In genomic region chr8:11262031-11262735, GRCm38 (mm10) we compare ENCODE assay signal across 13 mouse cellular contexts. TPM values are rescaled to one million over a fixed set of nuclear protein-coding genes. Genes with fewer than 3 reads are reported as not detected.
DNase-seq lines count a peak whose midpoint lies in the region; ATAC-seq and TF ChIP-seq lines count a peak whose summit lies in the region.
"Had no signal": no experiment of that assay in that cellular context is flagged by ENCODE, and none has a peak within 500 bp of the region (broad histone marks: within the 10 kb centered on the region; RNA-seq: fewer than 3 reads in every experiment).

No protein-coding gene starts in this region.

- H3K9ac ChIP-seq in embryonic facial prominence, embryonic 15.5 days: no peak overlapping the region
- H3K9ac ChIP-seq in heart, embryonic 16.5 days (ENCODE audit: low read length): no peak overlapping the region
- no peak overlapping the region for H3K9ac ChIP-seq in lung, postnatal 0 days (replicated peaks; ENCODE audit: low read depth)
- H3K9ac ChIP-seq: hindbrain, embryonic 13.5 days; liver, embryonic 13.5 days had no signal

- no peaks in the 10 kb centered on the region for H3K9me3 ChIP-seq in embryonic facial prominence, embryonic 15.5 days (replicated peaks)
- no peaks in the 10 kb centered on the region for H3K9me3 ChIP-seq in heart, embryonic 16.5 days (replicated peaks; ENCODE audit: control insufficient read depth, low read length)
- H3K9me3 ChIP-seq in lung, postnatal 0 days (ENCODE audit: low read length): no peaks in the 10 kb centered on the region
- H3K9me3 ChIP-seq: hindbrain, embryonic 13.5 days; liver, embryonic 13.5 days had no signal

- WGBS in embryonic facial prominence, embryonic 15.5 days: 50% methylated on average over 15 of the region's 15 CpGs
- WGBS in heart, embryonic 16.5 days: 66% methylated on average over 15 of the region's 15 CpGs
- WGBS in lung, postnatal 0 days: 51% methylated on average over 15 of the region's 15 CpGs

- DNase-seq in 3T3-L1 (ENCODE audit: low read depth, low spot score): peak; percentile 95
- peak; percentile 81 for DNase-seq in lung, postnatal 0 days (ENCODE audit: low spot score)
- DNase-seq in urinary bladder, adult 18-20 months (ENCODE audit: low spot score in 2 of 2): no peak
- no peak for DNase-seq in left cerebral cortex, adult 9 months (ENCODE audit: low spot score in 2 of 2)
- no peak for DNase-seq in left cerebral cortex, adult 11 months (ENCODE audit: low spot score)
- no peak for DNase-seq in T-cell, adult 2 months (ENCODE audit: low spot score)
- DNase-seq: adrenal gland, adult 8-10 months; cerebellum, postnatal 10 days; liver, embryonic 13.5 days; thymus, postnatal 14 days had no signal

- H3K4me1 ChIP-seq in embryonic facial prominence, embryonic 15.5 days: peaks cover 64% of the 10 kb centered on the region
- peaks cover 65% of the 10 kb centered on the region for H3K4me1 ChIP-seq in heart, embryonic 16.5 days (ENCODE audit: control insufficient read depth, insufficient read depth, low read length)
- H3K4me1 ChIP-seq in lung, postnatal 0 days (ENCODE audit: insufficient read depth, low read depth, low read length): peaks cover 48% of the 10 kb centered on the region

- H3K27me3 ChIP-seq in embryonic facial prominence, embryonic 15.5 days: no peaks in the 10 kb centered on the region
- no peaks in the 10 kb centered on the region for H3K27me3 ChIP-seq in heart, embryonic 16.5 days (ENCODE audit: control insufficient read depth, insufficient read depth, low read length)
- no peaks in the 10 kb centered on the region for H3K27me3 ChIP-seq in lung, postnatal 0 days (replicated peaks; ENCODE audit: insufficient read depth, low read length)
- H3K27me3 ChIP-seq: hindbrain, embryonic 13.5 days; liver, embryonic 13.5 days had no signal

- 0 out of 2 replicates have a peak, but pooled peaks have one; percentile 2 for TF ChIP-seq CTCF in lung, postnatal 0 days (IDR thresholded peaks at IDR 0.05)

- TF ChIP-seq EP300 in lung, postnatal 0 days (IDR thresholded peaks at IDR 0.05): peak; percentile 86

- H3K4me2 ChIP-seq in embryonic facial prominence, embryonic 15.5 days (replicated peaks): no peak overlapping the region
- no peak overlapping the region for H3K4me2 ChIP-seq in heart, embryonic 16.5 days (ENCODE audit: low read depth, low read length)
- no peak overlapping the region for H3K4me2 ChIP-seq in lung, postnatal 0 days (replicated peaks; ENCODE audit: low read depth, low read length)
- H3K4me2 ChIP-seq: hindbrain, embryonic 13.5 days; liver, embryonic 13.5 days had no signal

- H3K27ac ChIP-seq in embryonic facial prominence, embryonic 15.5 days (replicated peaks): peak overlapping the region; percentile 13; the same call in 1 of the 2 replicates
- H3K27ac ChIP-seq in heart, embryonic 16.5 days (ENCODE audit: low read length): peak overlapping the region; percentile 68
- H3K27ac ChIP-seq in lung, postnatal 0 days (ENCODE audit: low read length): peak overlapping the region; percentile 76
- H3K27ac ChIP-seq: hindbrain, embryonic 13.5 days; liver, embryonic 13.5 days had no signal

- no peak overlapping the region for H3K4me3 ChIP-seq in embryonic facial prominence, embryonic 15.5 days (replicated peaks)
- no peak overlapping the region for H3K4me3 ChIP-seq in heart, embryonic 16.5 days (ENCODE audit: low read length)
- no peak overlapping the region for H3K4me3 ChIP-seq in lung, postnatal 0 days (ENCODE audit: low read depth, low read length)
- H3K4me3 ChIP-seq: hindbrain, embryonic 13.5 days; liver, embryonic 13.5 days had no signal

- peak; percentile 62; the same call in 1 of the 2 replicates for ATAC-seq in embryonic facial prominence, embryonic 15.5 days (ENCODE audit: insufficient number of reproducible peaks, low FRiP score, low TSS enrichment, low read depth)
- peak; percentile 54 for ATAC-seq in heart, embryonic 16.5 days (replicated peaks; ENCODE audit: extremely low read depth, insufficient read depth, low FRiP score)
- ATAC-seq in lung, postnatal 0 days: peak; percentile 69

- no peaks in the 10 kb centered on the region for H3K36me3 ChIP-seq in embryonic facial prominence, embryonic 15.5 days
- H3K36me3 ChIP-seq in heart, embryonic 16.5 days (ENCODE audit: control insufficient read depth, insufficient read depth): no peaks in the 10 kb centered on the region
- 0 out of 2 replicates have a peak, but pooled peaks cover 14% of the 10 kb centered on the region for H3K36me3 ChIP-seq in lung, postnatal 0 days (ENCODE audit: insufficient read depth, low read length)
- H3K36me3 ChIP-seq: hindbrain, embryonic 13.5 days; liver, embryonic 13.5 days had no signal

RNA-seq across cellular contexts. Expression of gene Col4a2, which starts 50.4 kb away (rescaled TPM):
- 86.9 and 93.4 TPM in 2 replicates for polyA plus RNA-seq in embryonic facial prominence, embryonic 15.5 days (2015; fragmentation: Nextera tagmentation; extraction: Ambion mirVana)
- 80.1 and 105 TPM in 2 replicates for polyA plus RNA-seq in heart, embryonic 16.5 days (2015; fragmentation: Nextera tagmentation; extraction: Ambion mirVana)
- polyA plus RNA-seq in lung, postnatal 0 days (2015; fragmentation: Nextera tagmentation; extraction: Ambion mirVana): 183 and 189 TPM in 2 replicates

RNA-seq across cellular contexts. Expression of gene Col4a1, which starts 50.4 kb away (rescaled TPM):
- 200 and 216 TPM in 2 replicates for polyA plus RNA-seq in embryonic facial prominence, embryonic 15.5 days (2015; fragmentation: Nextera tagmentation; extraction: Ambion mirVana)
- polyA plus RNA-seq in heart, embryonic 16.5 days (2015; fragmentation: Nextera tagmentation; extraction: Ambion mirVana): 213 and 274 TPM in 2 replicates
- polyA plus RNA-seq in lung, postnatal 0 days (2015; fragmentation: Nextera tagmentation; extraction: Ambion mirVana): 346 and 376 TPM in 2 replicates

Comparison
In these comparisons a context has a peak if more than half of its experiments do, and no peak if none do; other contexts are left out.
1. DNase-seq: peak in 3T3-L1 (single experiment) and lung, postnatal 0 days (single experiment); none in urinary bladder, adult 18-20 months (0 of 2), left cerebral cortex, adult 9 months (0 of 2), left cerebral cortex, adult 11 months (single experiment) and T-cell, adult 2 months (single experiment).
2. H3K27ac ChIP-seq: peak in every context shown above with its lines; median percentile 76 in lung, postnatal 0 days; 68 in heart, embryonic 16.5 days; 13 in embryonic facial prominence, embryonic 15.5 days.
3. Peak in every context shown above with its lines, with median percentiles within 50 percentile points of each other: ATAC-seq.